1 mouse cellular context compared by ENCODE assay signal in the genomic region with DNA sequence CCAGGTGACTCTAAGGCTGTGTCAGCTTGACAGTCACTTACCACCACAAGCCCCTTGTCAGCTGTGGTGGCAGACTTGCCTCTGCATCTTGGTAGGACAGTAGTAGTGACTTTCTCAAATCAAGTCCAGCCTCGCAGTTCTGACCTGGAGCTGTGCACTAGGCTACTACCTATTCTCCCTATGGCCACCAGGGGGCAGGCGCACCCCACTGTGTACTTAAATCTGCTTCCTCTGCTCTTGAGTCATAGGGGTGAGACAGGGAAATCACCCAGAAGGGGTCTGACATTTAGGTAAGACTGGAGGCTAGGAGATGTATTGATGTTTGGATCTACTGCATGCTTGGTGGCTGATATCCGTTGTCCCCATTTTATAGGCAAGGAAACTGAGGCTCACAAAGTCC.
TF ChIP-seq lines count a peak whose summit lies in the region.

No protein-coding gene starts in this region.

TF ChIP-seq in ES-E14, 5 proteins besides CTCF, POLR2A, EP300 and RAD21:
- TF ChIP-seq ZC3H11A (IDR thresholded peaks at IDR 0.05; ENCODE audit: borderline replicate concordance, low read depth, low read length) (peak; percentile 85), HCFC1 (IDR thresholded peaks at IDR 0.05; ENCODE audit: borderline replicate concordance, insufficient read depth, low read length) (no peak), CHD2 (IDR thresholded peaks at IDR 0.05; ENCODE audit: low read depth, low read length) (no peak), ZNF384 (IDR thresholded peaks at IDR 0.05; ENCODE audit: low read depth, low read length) (no peak)
